Mouse (Mus musculus) cerebellum, adult 2 months (tissue): ENCODE data around the gene Rab3c. TPM values are rescaled to one million over a fixed set of nuclear protein-coding genes. Genes with fewer than 3 reads are reported as not detected.

Source experiments
- DNase-seq, 2 experiments: peaks; one replicate each; pipeline ENCODE4 v3.0.0; 2021
- H3K27ac ChIP-seq: fragments of 200-500 bp; 2 replicates; pipeline ENCODE4 v1.5.1; 2012; ENCODE audit warnings: low read length, control low read depth, inconsistent platforms; ENCODE audit not compliant: insufficient read depth
- H3K27me3 ChIP-seq: fragments of 200-500 bp; 2 replicates; pipeline ENCODE4 v1.6.1; 2012; ENCODE audit warnings: inconsistent platforms, mild to moderate bottlenecking, low read length, moderate library complexity; ENCODE audit not compliant: control insufficient read depth, insufficient read depth
- H3K4me1 ChIP-seq: fragments of 200-500 bp; 2 replicates; pipeline ENCODE4 v1.6.1; 2011; ENCODE audit warnings: low read length; ENCODE audit not compliant: control insufficient read depth, insufficient read depth
- H3K4me3 ChIP-seq: fragments of 200-500 bp; replicated peaks from 2 replicates; pipeline ENCODE3; 2011; ENCODE audit warnings: mild to moderate bottlenecking, low read depth, low read length, control low read depth; ENCODE audit not compliant: insufficient read depth
- CTCF ChIP-seq: fragments of 200-500 bp; IDR thresholded peaks from 2 replicates; pipeline ENCODE4 v1.5.1; 2011; ENCODE audit warnings: low read depth, mild to moderate bottlenecking, control low read depth, low read length, moderate library complexity, borderline replicate concordance; ENCODE audit not compliant: insufficient read depth
- POLR2A ChIP-seq: fragments of 200-500 bp; IDR thresholded peaks from 2 replicates; pipeline ENCODE4 v1.6.1; 2011; ENCODE audit warnings: low read length, control low read depth, borderline replicate concordance; ENCODE audit not compliant: insufficient read depth
- WGBS: fragments of 180-500 bp; shearing (Covaris S2); methylation state at CpG from one replicate; pipeline ENCODE4 v1.1.7; 2018; 5-methylcytosine and 5-hydroxymethylcytosine counted together
- polyA plus RNA-seq: library from polyadenylated mRNA; depleted of rRNA; stranded (reverse); fragments of >200 nt; gene quantifications from 2 replicates; pipeline ENCODE4 v1.2.3, GENCODE M21; 2012

Gene Rab3c
- polyA plus RNA-seq, 1 experiment: 57.5 TPM

DNA sequence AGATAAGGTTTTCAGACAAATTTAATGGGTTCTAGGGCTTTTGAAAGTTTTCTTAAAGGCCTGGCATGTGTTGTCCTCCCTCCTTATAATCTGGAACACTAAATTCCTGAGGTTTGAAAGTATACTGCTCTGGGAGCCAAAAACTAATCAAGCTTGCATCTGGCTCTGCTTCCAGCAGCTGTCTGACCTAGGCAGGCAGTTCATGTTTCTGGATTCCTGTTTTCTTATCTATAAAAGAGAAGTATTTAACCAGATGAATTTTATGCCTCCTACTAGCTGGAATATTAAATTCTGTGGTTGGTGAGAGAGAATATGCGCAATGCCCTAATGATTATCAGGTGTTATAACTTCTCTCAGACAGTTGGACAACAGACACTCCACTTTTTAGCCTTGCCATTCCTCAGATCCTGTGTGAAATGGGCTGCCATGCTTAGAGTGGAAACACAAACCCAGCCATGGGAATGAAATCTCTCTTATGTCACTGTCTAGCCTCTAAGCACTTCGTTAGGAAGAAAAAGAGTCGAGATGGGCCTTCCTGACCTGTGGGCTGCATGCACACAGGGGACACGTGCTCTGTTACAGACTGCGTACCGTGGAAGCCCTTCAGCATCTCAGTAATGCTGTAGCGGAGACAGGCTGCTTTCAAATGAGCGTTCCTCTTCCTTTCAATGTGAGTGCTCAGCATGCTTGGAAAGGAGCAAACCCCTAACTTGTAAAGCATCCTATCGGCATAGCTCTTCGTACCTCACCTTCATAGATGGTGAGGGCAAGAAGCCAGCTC is 256.2 kb downstream of the Rab3c start:
- Histone ChIP-seq H3K4me3 (no peak overlapping the region), H3K4me1 (no peaks in the 10 kb centered on the region), H3K27ac (no peak overlapping the region), H3K27me3 (no peaks in the 10 kb centered on the region)
- WGBS: 88% methylated on average over 10 of the region's 10 CpGs
- TF ChIP-seq CTCF: no peak
- TF ChIP-seq POLR2A: no peak
- no peak for DNase-seq

DNA sequence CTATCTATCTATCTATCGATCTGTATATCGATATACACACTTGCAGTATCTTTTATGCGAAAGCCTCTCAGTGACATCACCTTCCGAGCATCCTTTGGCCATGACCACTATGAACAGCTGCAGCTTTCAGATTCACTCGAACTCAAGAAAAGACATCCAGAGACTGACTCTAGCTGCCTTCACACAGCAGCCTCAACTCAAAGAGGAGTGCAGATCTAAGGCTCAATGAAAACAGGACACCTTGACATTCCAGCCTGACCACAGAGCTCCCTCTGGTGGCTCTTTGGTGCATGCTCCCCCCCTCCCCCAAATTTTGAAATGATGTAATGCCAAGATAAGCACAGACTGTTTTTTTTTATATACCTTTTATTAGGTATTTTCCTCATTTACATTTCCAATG is 257.8 kb downstream of the Rab3c start:
- H3K27me3 ChIP-seq: no peaks in the 10 kb centered on the region
- H3K27ac ChIP-seq: no peak overlapping the region
- H3K4me3 ChIP-seq: no peak overlapping the region
- 81% methylated on average over 5 of the region's 5 CpGs for WGBS
- H3K4me1 ChIP-seq: peaks cover 3% of the 10 kb centered on the region; the same call in 1 of the 2 replicates
- TF ChIP-seq CTCF: peak; percentile 75
- no peak for TF ChIP-seq POLR2A
- DNase-seq: peak; percentile 14 to 22

DNA sequence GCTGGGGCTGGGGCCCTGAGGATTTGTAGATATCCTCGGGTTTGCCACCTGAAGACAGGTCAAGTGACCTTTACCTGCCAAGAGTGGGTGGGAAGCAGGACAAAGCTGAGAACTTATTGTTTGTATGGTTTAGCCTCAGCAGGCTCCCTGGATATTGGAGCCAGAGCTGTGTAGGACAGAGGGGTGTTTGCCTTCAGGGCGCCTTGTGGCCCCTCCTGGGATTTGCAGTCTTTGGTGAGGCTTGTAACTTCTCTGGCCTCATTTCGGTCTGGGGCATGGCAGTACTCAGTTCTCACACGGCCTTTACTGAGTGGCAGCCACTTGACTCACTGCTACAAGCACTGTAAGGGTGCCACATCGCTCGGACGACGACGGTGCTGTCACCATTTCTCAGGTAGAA is 261.0 kb downstream of the Rab3c start:
- no peaks in the 10 kb centered on the region for H3K27me3 ChIP-seq
- DNase-seq: no peak
- whole genome bisulfite sequencing: 66% methylated on average over 9 of the region's 9 CpGs
- H3K4me3 ChIP-seq: no peak overlapping the region
- peaks cover 3% of the 10 kb centered on the region; the same call in 1 of the 2 replicates for H3K4me1 ChIP-seq
- TF ChIP-seq POLR2A (no peak), CTCF (no peak)
- H3K27ac ChIP-seq: no peak overlapping the region

GRCm38 (mm10) chr13:110018941-110019743 is 261.7 kb downstream of the Rab3c start:
- H3K4me1 ChIP-seq: peaks cover 3% of the 10 kb centered on the region; the same call in 1 of the 2 replicates
- peak overlapping the region; percentile 53 for H3K4me3 ChIP-seq
- 22% methylated on average over 20 of the region's 20 CpGs for WGBS
- H3K27ac ChIP-seq: no peak overlapping the region
- DNase-seq: peak; percentile 17 to 24
- no peak for TF ChIP-seq POLR2A
- no peak for TF ChIP-seq CTCF
- no peaks in the 10 kb centered on the region for H3K27me3 ChIP-seq

DNA sequence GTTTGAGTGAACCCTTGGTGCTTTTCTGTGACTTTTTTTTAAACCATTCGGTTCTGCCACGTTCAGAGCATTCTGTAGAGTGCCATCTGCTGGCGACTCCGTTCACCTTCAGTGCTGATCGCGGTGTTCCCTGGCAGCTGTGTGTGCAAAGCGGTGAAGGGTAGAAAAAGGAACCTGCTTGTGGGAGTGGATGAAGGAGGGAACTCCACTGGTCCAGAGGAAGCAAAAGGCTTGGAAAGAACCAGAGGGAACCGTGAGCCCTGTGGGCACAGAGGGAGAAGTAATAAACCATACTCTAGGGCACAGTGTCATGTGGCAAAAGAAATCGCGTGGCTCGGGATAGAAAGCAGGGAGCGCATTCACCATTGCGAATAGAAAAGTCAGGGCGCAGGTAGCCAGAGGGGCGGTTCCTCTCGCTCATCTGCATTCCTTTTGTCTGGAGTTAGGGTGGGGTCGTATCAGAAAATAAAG is 262.3 kb downstream of the Rab3c start:
- Histone ChIP-seq H3K27ac (no peak overlapping the region), H3K4me3 (peak overlapping the region; percentile 53), H3K4me1 (peaks cover 3% of the 10 kb centered on the region; the same call in 1 of the 2 replicates), H3K27me3 (no peaks in the 10 kb centered on the region)
- TF ChIP-seq CTCF: peak; percentile 88
- no peak for TF ChIP-seq POLR2A
- peak; percentile 79 to 85 for DNase-seq
- WGBS: under 1% methylated on average over 17 of the region's 17 CpGs

GRCm38 (mm10) chr13:110012029-110012428 is 268.8 kb downstream of the Rab3c start:
- WGBS: 86% methylated on average over 4 of the region's 4 CpGs
- DNase-seq: no peak
- Histone ChIP-seq H3K27me3 (no peaks in the 10 kb centered on the region), H3K27ac (no peak overlapping the region), H3K4me1 (no peaks in the 10 kb centered on the region), H3K4me3 (no peak overlapping the region)
- no peak for TF ChIP-seq CTCF

DNA sequence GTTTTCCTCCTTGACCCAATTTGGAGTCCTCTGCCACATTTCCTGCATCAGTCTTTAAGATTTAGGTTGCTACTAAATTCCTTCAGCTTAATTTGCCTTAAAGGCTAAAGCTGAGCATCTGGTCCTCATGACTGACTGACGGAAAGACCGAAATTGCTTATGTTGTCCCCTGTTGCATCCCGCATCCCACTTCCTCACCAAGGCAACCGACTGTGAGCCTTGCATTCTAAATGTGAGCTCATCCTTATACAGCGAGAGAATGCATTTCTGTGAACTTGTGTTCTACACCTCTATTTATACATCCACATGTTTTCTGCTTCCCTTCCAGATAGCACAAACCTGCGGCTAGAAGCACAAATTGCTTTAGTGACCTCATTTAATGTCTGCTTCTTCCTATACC is 269.9 kb downstream of the Rab3c start:
- TF ChIP-seq POLR2A (no peak), CTCF (no peak)
- no peak overlapping the region for H3K4me3 ChIP-seq
- no peak for DNase-seq
- H3K27me3 ChIP-seq: no peaks in the 10 kb centered on the region
- WGBS: 62% methylated on average over 6 of the region's 6 CpGs
- no peaks in the 10 kb centered on the region for H3K4me1 ChIP-seq
- no peak overlapping the region for H3K27ac ChIP-seq
